Mouse (Mus musculus): ENCODE results near the gene Rhov.

GRCm38 (mm10) chr2:119270286-119270642, 808 bp downstream of the Rhov start:
- TF ChIP-seq POLR2A (IDR thresholded peaks at IDR 0.05; ENCODE audit: borderline replicate concordance, low read depth, low read length) (no peak), CTCF (IDR thresholded peaks at IDR 0.05; ENCODE audit: low read depth, low read length) (no peak)
